Mouse (Mus musculus): ENCODE measurements around the gene Naaladl2.

Gene Naaladl2

GRCm38 (mm10) chr3:24942170-24942569, 201.9 kb downstream of the Naaladl2 start:
- DNase-seq (ENCODE audit: low spot score in 2 of 2), result no peak

DNA sequence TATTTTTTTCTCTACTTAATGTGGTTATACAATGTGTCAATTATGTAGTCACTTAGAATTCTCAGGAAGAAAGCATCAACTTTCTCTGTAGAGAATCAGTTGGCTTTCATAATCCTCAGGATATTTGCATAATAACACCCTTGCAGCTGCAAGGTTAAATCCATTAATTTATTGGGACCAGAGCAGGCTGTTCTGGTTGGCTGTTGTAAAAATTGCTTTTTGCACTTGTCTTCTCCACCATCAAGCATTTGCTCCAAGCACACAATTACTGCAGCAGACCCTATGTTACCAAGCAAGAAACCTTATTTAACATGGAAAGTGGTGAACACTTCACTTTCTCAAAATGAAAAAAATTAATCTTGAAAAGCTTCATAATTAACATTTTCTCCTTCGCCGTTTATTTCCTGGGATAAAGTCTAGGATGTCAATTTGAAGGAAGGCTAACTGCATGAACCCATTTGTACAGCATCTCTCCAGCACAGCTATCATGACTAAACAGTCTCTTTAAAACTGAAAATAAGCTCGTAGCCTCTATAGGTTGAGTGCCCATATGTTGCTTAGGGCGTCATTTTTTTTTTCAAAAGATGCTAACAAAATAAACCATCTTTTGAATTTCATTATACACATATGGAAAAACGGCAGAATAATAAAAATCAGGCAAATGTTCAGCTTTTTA, 205.4 kb downstream of the Naaladl2 start:
- no peak for DNase-seq (ENCODE audit: low spot score in 2 of 2)

- DNase-seq (ENCODE audit: low spot score in 2 of 2), result no peak
Observed at GRCm38 (mm10) chr3:24921811-24922210, 222.2 kb downstream of the Naaladl2 start.

GRCm38 (mm10) chr3:24921401-24921800, 222.7 kb downstream of the Naaladl2 start:
- DNase-seq (ENCODE audit: low spot score in 2 of 2), result no peak

GRCm38 (mm10) chr3:24905425-24905960, 238.6 kb downstream of the Naaladl2 start:
- no peak for DNase-seq (ENCODE audit: low spot score in 2 of 2)

GRCm38 (mm10) chr3:24888801-24889200, 255.3 kb downstream of the Naaladl2 start:
- no peak for DNase-seq (ENCODE audit: low spot score in 2 of 2)

- no peak for DNase-seq (ENCODE audit: low spot score in 2 of 2)
Observed at GRCm38 (mm10) chr3:24872254-24872653, 271.8 kb downstream of the Naaladl2 start.

GRCm38 (mm10) chr3:24852936-24853335, 291.1 kb downstream of the Naaladl2 start:
- DNase-seq (ENCODE audit: low spot score in 2 of 2), result no peak

DNA sequence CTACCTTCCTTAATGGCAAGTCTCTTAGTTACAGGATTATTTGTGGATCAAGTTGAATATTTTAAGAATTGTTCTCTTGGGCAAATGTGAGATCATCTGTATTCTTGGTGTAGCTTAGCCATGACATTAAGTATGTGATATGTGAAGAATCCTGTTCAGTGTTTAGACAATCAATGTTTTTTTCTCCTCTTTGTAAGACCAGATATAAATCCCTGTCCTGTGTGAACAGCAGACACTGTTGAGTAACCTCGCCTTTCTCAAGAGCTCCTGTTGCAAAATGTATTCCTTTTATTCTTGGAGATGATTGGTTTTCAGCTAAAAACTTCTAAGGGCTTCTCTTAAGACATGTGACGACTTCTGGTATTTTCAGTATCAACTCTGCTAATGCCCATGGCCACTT, 347.3 kb downstream of the Naaladl2 start:
- DNase-seq (ENCODE audit: low spot score in 2 of 2), result no peak

DNA sequence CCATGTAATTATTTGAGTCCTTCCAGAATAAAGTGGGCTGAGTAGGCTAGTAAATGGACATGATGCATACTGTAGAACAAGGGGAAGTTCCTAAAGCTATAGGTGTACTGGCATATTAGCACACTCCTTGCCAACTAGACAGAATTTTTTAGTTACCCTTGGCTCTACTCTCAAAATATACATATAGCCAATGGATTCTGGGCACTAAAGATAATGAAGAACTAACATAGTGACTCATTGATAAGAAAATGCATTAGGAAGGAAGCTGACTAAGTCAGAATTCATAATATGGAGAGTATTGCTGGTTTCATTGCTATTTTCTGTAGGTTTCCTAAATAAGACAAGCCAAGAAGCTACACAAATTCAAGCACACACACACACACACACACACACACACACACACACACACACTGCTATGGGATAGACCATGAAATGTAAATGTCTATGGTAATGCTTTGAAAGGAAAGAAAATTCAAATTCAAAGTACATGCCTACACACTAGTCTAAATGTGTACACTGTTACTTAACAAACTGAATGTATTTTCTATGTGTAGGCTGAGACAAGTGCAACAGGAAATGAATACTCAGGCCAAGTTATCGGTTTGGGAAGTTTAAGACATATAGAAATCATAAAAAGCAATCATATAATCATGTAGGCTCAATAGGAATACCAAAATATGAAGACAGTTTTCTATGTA, 356.5 kb downstream of the Naaladl2 start:
- no peak for DNase-seq (ENCODE audit: low spot score in 2 of 2)

DNA sequence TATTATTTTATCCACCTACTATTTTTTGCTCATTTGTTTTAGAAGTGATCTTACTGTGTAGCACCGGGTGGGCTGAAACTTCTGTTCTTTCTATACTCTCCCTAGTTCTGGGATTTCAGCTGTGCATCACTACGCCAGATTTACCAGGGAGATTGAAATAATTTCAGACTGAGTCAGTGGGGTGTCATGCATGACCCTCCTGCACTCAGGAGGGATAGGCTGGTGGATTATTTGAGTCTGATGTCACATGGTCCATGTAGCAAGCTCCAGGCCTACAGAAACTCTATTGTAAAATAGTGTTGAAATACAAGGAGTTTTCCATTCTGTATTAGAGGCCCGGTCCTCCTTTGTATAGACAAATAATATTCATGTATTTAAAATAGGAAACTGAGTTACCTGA, 360.0 kb downstream of the Naaladl2 start:
- DNase-seq (ENCODE audit: low spot score in 2 of 2), result no peak

DNA sequence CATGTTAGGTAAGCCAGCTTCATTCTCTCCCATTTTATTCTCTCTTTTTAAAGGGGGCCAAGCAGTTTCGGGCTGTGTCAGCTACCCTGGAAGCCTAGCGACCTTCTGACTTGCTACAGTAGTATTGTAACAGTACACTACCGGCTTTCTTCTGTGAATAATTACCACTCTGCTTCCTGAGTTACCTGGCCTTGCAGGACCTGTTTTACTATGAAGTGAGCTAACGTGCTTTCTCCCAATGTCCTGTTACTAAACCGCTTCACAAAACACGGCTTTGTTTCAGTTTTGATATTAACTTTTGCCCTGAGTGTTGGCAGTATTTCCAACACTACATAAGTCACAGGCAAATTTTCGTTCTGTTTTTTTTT, 360.6 kb downstream of the Naaladl2 start:
- no peak for DNase-seq (ENCODE audit: low spot score in 2 of 2)

DNA sequence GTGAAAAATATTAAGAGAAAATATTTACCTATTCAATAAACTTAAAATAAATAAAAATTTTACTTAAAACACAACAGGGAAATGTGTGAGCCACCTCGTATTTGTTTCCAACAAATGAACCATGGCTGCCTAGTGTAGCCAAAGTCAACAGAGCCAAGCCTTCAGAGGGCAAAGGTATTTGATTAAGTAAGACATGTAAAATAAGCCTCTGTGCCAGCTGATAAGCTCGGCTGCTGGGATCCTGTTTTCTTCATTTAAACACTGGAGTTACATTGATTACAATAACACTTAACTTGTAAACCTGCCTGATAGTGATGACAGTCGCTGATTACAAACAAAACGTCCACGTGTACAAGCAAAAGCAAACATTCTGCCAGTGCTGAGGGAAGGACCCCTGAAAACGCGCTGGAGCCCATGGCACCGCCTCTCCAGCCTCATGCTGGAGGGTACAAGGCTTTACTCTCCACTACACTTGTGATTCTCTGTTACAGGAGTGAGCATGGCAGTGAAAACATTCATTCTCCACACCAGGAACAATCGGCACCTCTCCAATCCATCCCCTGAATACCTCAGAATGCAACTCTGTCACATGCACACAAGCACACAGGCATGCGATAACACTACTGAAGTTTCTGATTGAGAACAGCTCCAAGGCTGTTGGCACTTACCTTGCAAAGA, 361.1 kb downstream of the Naaladl2 start:
- DNase-seq (ENCODE audit: low spot score in 2 of 2), result no peak

GRCm38 (mm10) chr3:24781687-24782086, 362.4 kb downstream of the Naaladl2 start:
- no peak for DNase-seq (ENCODE audit: low spot score in 2 of 2)

DNA sequence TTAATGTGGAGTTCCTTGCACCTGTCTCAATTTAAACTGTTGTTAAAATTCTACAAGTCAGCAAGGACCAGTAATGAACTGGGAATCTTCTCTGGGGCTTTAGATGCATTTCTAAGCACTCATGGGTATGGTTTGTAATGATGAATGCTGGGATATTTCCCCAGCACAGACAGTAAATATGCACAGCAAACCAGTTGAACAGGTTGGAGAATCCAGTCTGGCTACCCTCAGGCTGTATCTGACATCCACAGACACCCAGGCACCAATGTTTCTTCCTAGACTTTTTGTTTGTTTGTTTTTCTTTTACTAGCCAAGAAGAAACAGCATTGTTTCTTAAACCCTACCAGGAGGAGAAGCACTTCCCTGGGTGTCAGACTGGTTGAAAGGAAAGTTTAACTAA, 365.6 kb downstream of the Naaladl2 start:
- no peak for DNase-seq (ENCODE audit: low spot score in 2 of 2)

GRCm38 (mm10) chr3:24749055-24749454, 395.0 kb downstream of the Naaladl2 start:
- DNase-seq (ENCODE audit: low spot score in 2 of 2), result no peak

DNA sequence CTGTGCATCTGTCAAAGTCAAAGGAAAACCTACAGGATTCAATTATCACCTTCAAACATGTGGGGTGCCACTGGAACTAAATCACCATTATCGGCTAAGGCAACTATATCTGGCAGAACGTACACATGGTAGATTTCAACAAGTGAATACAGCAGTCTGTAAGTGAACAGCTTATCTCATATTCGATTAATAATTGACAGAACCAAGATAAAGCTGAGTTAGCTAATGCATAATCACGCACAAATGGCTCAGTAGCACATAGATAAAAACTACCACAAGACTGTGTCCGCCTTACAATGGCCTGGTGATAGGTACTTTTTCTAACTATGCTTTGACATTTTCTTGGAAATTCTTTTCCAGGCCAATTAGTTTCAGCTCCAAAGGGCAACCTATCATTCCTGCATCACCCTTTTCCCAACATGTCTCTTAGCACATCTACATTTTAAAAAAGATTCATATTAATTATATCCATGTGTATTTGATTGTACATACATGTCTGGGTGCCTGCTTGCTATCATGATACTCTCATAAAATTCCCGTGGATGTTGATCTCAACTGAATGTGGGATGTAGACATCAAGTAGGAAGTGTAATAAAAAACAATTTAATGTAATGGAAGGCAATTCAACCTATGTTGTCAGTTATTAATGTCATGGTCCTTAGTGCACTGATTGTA, 396.7 kb downstream of the Naaladl2 start:
- no peak for DNase-seq (ENCODE audit: low spot score in 2 of 2)

GRCm38 (mm10) chr3:24743946-24744345, 400.1 kb downstream of the Naaladl2 start:
- DNase-seq (ENCODE audit: low spot score in 2 of 2), result no peak

DNA sequence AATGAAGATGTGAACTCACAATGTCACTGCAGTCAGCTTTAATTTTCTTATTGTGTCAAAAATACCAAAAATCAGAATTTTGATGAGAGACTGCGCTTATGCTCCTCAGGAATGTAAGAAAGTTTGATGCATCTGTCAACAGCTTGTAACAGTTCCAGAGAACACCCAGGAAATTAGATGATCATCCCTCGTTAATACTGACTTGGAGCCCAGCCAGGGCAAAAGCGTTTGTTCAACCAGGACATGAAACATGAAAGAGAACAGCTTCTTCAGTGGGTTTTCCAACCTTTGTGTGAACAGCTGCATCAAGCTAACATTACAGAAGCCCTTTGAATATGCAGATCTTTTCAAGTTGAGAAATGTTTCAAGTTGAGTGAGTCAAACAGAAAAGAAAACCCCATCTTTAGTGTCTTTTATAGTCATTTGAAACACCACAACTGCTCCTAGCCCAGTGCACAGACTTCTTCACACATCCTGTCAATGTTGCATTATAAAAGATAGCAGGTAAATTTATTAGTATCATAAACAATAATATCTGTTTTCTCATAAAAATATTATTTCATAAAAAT, 424.8 kb downstream of the Naaladl2 start:
- no peak for DNase-seq (ENCODE audit: low spot score in 2 of 2)

- DNase-seq (ENCODE audit: low spot score in 2 of 2), result no peak
Observed at GRCm38 (mm10) chr3:24714770-24715169, 429.3 kb downstream of the Naaladl2 start.

DNA sequence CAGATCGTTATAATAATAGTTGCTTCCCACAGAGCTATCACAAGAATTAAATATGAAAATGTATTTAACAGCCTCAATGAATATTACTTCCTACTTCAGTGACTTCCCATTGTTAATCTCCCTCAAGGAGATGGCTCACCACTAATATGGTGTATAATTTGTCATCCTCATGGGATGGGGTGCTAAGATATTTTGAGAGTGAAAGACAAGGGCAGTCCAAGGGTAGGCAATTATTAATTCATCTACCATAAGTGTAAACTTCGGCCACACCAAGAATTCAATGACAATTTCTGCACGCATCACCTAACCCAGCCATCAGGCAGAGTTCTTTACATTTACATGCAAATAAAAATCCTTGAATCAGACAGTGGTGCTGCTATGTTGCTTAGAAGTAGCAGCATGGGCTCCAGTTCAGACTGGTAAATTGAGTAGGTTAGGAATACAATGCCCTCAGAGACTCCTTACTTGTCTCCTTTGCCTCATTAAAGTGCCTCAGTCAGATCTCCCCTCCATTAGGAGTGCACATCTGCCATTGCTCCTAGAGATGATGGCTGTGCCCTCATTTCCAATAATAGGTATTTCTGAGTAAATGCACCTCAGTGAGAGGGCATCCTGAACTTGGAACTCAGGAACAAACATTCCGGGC, 438.2 kb downstream of the Naaladl2 start:
- no peak for DNase-seq (ENCODE audit: low spot score in 2 of 2)

All from spleen, postnatal 14 days (tissue).